Mouse (Mus musculus) frontal cortex, adult 2 months (tissue): Measurements from ENCODE around the gene Myh15. TPM values are rescaled to one million over a fixed set of nuclear protein-coding genes. Genes with fewer than 3 reads are reported as not detected.

Source experiments
- DNase-seq, 2 experiments: peaks; one replicate each; pipeline ENCODE4 v3.0.0; 2022; ENCODE audit warnings: low spot score in 1 of 2; ENCODE audit errors: extremely low spot score in 1 of 2
- polyA plus RNA-seq: library from polyadenylated mRNA; depleted of rRNA; stranded (reverse); fragments of >200 nt; gene quantifications from 2 replicates; pipeline ENCODE4 v1.2.3, GENCODE M21; 2012; rRNA removed

Myh15 gene
- polyA plus RNA-seq, 1 experiment = 0.54 TPM

- DNase-seq = peak in 1 of 2 experiments; percentile 35
Observed at GRCm38 (mm10) chr16:49243517-49243916, 186.2 kb downstream of the Myh15 start.

Other genes starting within 250 kb of the Myh15 start
- gene Retnlb, start 240.6 kb upstream of the Myh15 start, polyA plus RNA-seq = not detected in 2 replicates
- gene Retnla, start 214.9 kb upstream of the Myh15 start, polyA plus RNA-seq = not detected in 2 replicates
- gene Retnlg, start 184.9 kb upstream of the Myh15 start, polyA plus RNA-seq = 0.29 and 0.78 TPM in 2 replicates
- gene Dzip3, start 63.3 kb upstream of the Myh15 start, polyA plus RNA-seq = 64.1 and 74.6 TPM in 2 replicates
- gene Cip2a, start 63.3 kb upstream of the Myh15 start, polyA plus RNA-seq = 2.5 and 2.7 TPM in 2 replicates